ENCODE assay signal across 11 mouse cellular contexts in genomic region chr11:28439877-28440276, GRCm38 (mm10).
"Had no signal": no experiment of that assay in that cellular context is flagged by ENCODE, and none has a peak within 500 bp of the region (broad histone marks: within the 10 kb centered on the region; RNA-seq: fewer than 3 reads in every experiment).

No protein-coding gene starts in this region.

- DNase-seq: liver, postnatal 0 days; lung, adult 2 months; lung, postnatal 14 days; lung, postnatal 36 days; right cerebral cortex, postnatal 14 days; thymus, adult 2 months; thymus, postnatal 25 days; thymus, postnatal 4 days had no signal

- ATAC-seq: liver, postnatal 0 days; lung, postnatal 0 days; midbrain, embryonic 13.5 days; midbrain, embryonic 15.5 days had no signal
